In the genomic region with DNA sequence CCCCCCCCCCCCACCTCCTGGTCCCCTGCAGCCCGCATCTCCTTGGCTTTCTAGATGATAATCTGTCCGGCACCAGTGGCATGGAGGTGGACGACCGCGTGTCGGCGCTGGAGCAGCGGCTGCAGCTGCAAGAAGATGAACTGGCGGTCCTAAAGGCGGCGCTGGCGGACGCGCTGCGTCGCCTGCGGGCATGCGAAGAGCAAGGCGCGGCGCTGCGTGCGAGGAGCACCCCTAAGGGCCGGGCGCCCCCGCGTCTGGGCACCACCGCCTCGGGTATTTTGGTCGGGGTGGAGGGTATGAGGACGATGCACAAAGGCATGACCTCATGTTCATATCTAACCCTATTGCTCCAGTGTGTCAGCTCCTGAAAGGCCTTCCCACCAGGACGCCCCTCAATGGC, we compare ENCODE assay signal across 8 mouse cellular contexts. TPM values are rescaled to one million over a fixed set of nuclear protein-coding genes. Genes with fewer than 3 reads are reported as not detected.
DNase-seq lines count a peak whose midpoint lies in the region; ATAC-seq lines count a peak whose summit lies in the region.

No protein-coding gene starts in this region.

- H3K27me3 ChIP-seq in embryonic facial prominence, embryonic 12.5 days = peaks cover 61% of the 10 kb centered on the region
- H3K27me3 ChIP-seq in heart, embryonic 14.5 days (ENCODE audit: control insufficient read depth, insufficient read depth, low read length) = peaks cover 44% of the 10 kb centered on the region
- H3K27me3 ChIP-seq in kidney, embryonic 15.5 days = peaks cover 56% of the 10 kb centered on the region
- H3K27me3 ChIP-seq in liver, embryonic 15.5 days = peaks cover 72% of the 10 kb centered on the region
- peaks cover 51% of the 10 kb centered on the region for H3K27me3 ChIP-seq in stomach, embryonic 15.5 days (replicated peaks)

- peaks cover 10% of the 10 kb centered on the region; the same call in 1 of the 2 replicates for H3K9me3 ChIP-seq in embryonic facial prominence, embryonic 12.5 days
- peaks cover 3% of the 10 kb centered on the region; the same call in 1 of the 2 replicates for H3K9me3 ChIP-seq in heart, embryonic 14.5 days (ENCODE audit: control insufficient read depth, low read length)
- peaks cover 5% of the 10 kb centered on the region; the same call in 1 of the 2 replicates for H3K9me3 ChIP-seq in kidney, embryonic 15.5 days (replicated peaks)
- H3K9me3 ChIP-seq in liver, embryonic 15.5 days (replicated peaks) = 0 out of 2 replicates have a peak, but pooled peaks cover 4% of the 10 kb centered on the region
- H3K9me3 ChIP-seq in stomach, embryonic 15.5 days = no peaks in the 10 kb centered on the region

- no peak overlapping the region for H3K27ac ChIP-seq in embryonic facial prominence, embryonic 12.5 days
- no peak overlapping the region for H3K27ac ChIP-seq in heart, embryonic 14.5 days (replicated peaks in 1 of 2; ENCODE audit: control insufficient read depth in 1 of 2, insufficient read depth in 1 of 2, low read depth in 2 of 2, low read length in 2 of 2)
- H3K27ac ChIP-seq in kidney, embryonic 15.5 days = no peak overlapping the region
- no peak overlapping the region for H3K27ac ChIP-seq in liver, embryonic 15.5 days (replicated peaks)
- H3K27ac ChIP-seq in stomach, embryonic 15.5 days = no peak overlapping the region

- H3K9ac ChIP-seq in embryonic facial prominence, embryonic 12.5 days = no peak overlapping the region; the same call in 1 of the 2 replicates
- H3K9ac ChIP-seq in heart, embryonic 14.5 days (ENCODE audit: low read length) = peak overlapping the region; percentile 4; the same call in 1 of the 2 replicates
- H3K9ac ChIP-seq in kidney, embryonic 15.5 days = peak overlapping the region; percentile 7; the same call in 1 of the 2 replicates
- H3K9ac ChIP-seq in liver, embryonic 15.5 days = no peak overlapping the region
- H3K9ac ChIP-seq in stomach, embryonic 15.5 days = no peak overlapping the region

- no peaks in the 10 kb centered on the region for H3K36me3 ChIP-seq in embryonic facial prominence, embryonic 12.5 days
- H3K36me3 ChIP-seq in heart, embryonic 14.5 days (ENCODE audit: control insufficient read depth, insufficient read depth, low read length) = no peaks in the 10 kb centered on the region; the same call in 1 of the 2 replicates
- peaks cover 6% of the 10 kb centered on the region; the same call in 1 of the 2 replicates for H3K36me3 ChIP-seq in kidney, embryonic 15.5 days
- H3K36me3 ChIP-seq in liver, embryonic 15.5 days (replicated peaks) = no peaks in the 10 kb centered on the region
- H3K36me3 ChIP-seq in stomach, embryonic 15.5 days = 0 out of 2 replicates have a peak, but pooled peaks cover 2% of the 10 kb centered on the region

- under 1% methylated on average over 31 of the region's 32 CpGs for WGBS in embryonic facial prominence, embryonic 12.5 days
- WGBS in heart, embryonic 14.5 days = 0% methylated on average over 32 of the region's 32 CpGs
- WGBS in kidney, embryonic 15.5 days = under 1% methylated on average over 31 of the region's 32 CpGs
- under 1% methylated on average over 32 of the region's 32 CpGs for WGBS in liver, embryonic 15.5 days (ENCODE audit: insufficient replicate concordance)
- under 1% methylated on average over 32 of the region's 32 CpGs for WGBS in stomach, embryonic 15.5 days

- peaks cover 21% of the 10 kb centered on the region for H3K4me1 ChIP-seq in embryonic facial prominence, embryonic 12.5 days
- H3K4me1 ChIP-seq in heart, embryonic 14.5 days (ENCODE audit: control insufficient read depth in 2 of 2, insufficient read depth in 2 of 2, low read length in 2 of 2) = peaks cover 4 to 20% of the 10 kb centered on the region in 2 experiments; a peak in 3 of 4 replicates
- H3K4me1 ChIP-seq in kidney, embryonic 15.5 days = peaks cover 64% of the 10 kb centered on the region
- H3K4me1 ChIP-seq in liver, embryonic 15.5 days (replicated peaks) = peaks cover 53% of the 10 kb centered on the region
- peaks cover 30% of the 10 kb centered on the region for H3K4me1 ChIP-seq in stomach, embryonic 15.5 days

- peak overlapping the region; percentile 48 for H3K4me2 ChIP-seq in embryonic facial prominence, embryonic 12.5 days (replicated peaks)
- peak overlapping the region; percentile 53 for H3K4me2 ChIP-seq in heart, embryonic 14.5 days (ENCODE audit: low read length)
- H3K4me2 ChIP-seq in kidney, embryonic 15.5 days = peak overlapping the region; percentile 59
- H3K4me2 ChIP-seq in liver, embryonic 15.5 days = peak overlapping the region; percentile 49
- peak overlapping the region; percentile 47 for H3K4me2 ChIP-seq in stomach, embryonic 15.5 days

- ATAC-seq in embryonic facial prominence, embryonic 12.5 days (ENCODE audit: insufficient number of reproducible peaks, insufficient read depth, low FRiP score, low TSS enrichment) = no peak
- no peak for ATAC-seq in heart, embryonic 14.5 days (ENCODE audit: insufficient number of reproducible peaks, insufficient read depth, low FRiP score, low read depth)
- 0 out of 2 replicates have a peak, but pooled peaks have one; percentile 9 for ATAC-seq in kidney, embryonic 15.5 days (replicated peaks; ENCODE audit: low FRiP score)
- ATAC-seq in liver, embryonic 15.5 days (ENCODE audit: insufficient read depth) = no peak
- no peak for ATAC-seq in stomach, embryonic 15.5 days (ENCODE audit: insufficient read depth, low FRiP score, low read depth)

- peak overlapping the region; percentile 20 for H3K4me3 ChIP-seq in embryonic facial prominence, embryonic 12.5 days
- peak overlapping the region in 1 of 2 experiments; percentile 5; a peak in 1 of 4 replicates for H3K4me3 ChIP-seq in heart, embryonic 14.5 days (ENCODE audit: control insufficient read depth in 1 of 2, insufficient read depth in 1 of 2, low read depth in 1 of 2, low read length in 2 of 2)
- peak overlapping the region; percentile 29 for H3K4me3 ChIP-seq in kidney, embryonic 15.5 days (replicated peaks)
- H3K4me3 ChIP-seq in liver, embryonic 15.5 days (replicated peaks) = peak overlapping the region; percentile 15
- H3K4me3 ChIP-seq in stomach, embryonic 15.5 days (replicated peaks) = peak overlapping the region; percentile 12

- DNase-seq in urinary bladder, postnatal 25 days (ENCODE audit: low spot score) = peak; percentile 38
- DNase-seq in urinary bladder, adult 2 months (ENCODE audit: low spot score) = no peak
- DNase-seq in natural killer cell, adult 2 months (ENCODE audit: low spot score in 2 of 2) = peak; percentile 54 to 72

RNA-seq across cellular contexts. Expression of gene Eml2, which starts 3.0 kb away (rescaled TPM):
- 58.3 and 61.8 TPM in 2 replicates for polyA plus RNA-seq in urinary bladder, adult 2 months (2012; rRNA removed)
- polyA plus RNA-seq in embryonic facial prominence, embryonic 12.5 days (2016; fragmentation: Nextera tagmentation; extraction: Ambion mirVana) = 4.5 and 4.9 TPM in 2 replicates
- polyA plus RNA-seq in heart, embryonic 14.5 days (2014; fragmentation: Nextera tagmentation; extraction: Ambion mirVana) = 8.3 and 9.5 TPM in 2 replicates
- polyA plus RNA-seq in kidney, embryonic 15.5 days (2015; fragmentation: Nextera tagmentation; extraction: Ambion mirVana) = 9.5 and 16.8 TPM in 2 replicates
- 3.9 and 4.2 TPM in 2 replicates for polyA plus RNA-seq in liver, embryonic 15.5 days (2015; fragmentation: Nextera tagmentation; extraction: Ambion mirVana)
- polyA plus RNA-seq in stomach, embryonic 15.5 days (2015; fragmentation: Nextera tagmentation; extraction: Ambion mirVana) = 10.6 and 10.7 TPM in 2 replicates

RNA-seq across cellular contexts. Expression of gene Gipr, which starts 13.2 kb away (rescaled TPM):
- polyA plus RNA-seq in urinary bladder, adult 2 months (2012; rRNA removed) = 0.09 and 0.28 TPM in 2 replicates
- 0.54 and 0.84 TPM in 2 replicates for polyA plus RNA-seq in embryonic facial prominence, embryonic 12.5 days (2016; fragmentation: Nextera tagmentation; extraction: Ambion mirVana)
- 51.5 and 52.6 TPM in 2 replicates for polyA plus RNA-seq in heart, embryonic 14.5 days (2014; fragmentation: Nextera tagmentation; extraction: Ambion mirVana)
- polyA plus RNA-seq in kidney, embryonic 15.5 days (2015; fragmentation: Nextera tagmentation; extraction: Ambion mirVana) = 0.76 and 1.0 TPM in 2 replicates
- polyA plus RNA-seq in liver, embryonic 15.5 days (2015; fragmentation: Nextera tagmentation; extraction: Ambion mirVana) = 0.36 and 1.0 TPM in 2 replicates
- polyA plus RNA-seq in stomach, embryonic 15.5 days (2015; fragmentation: Nextera tagmentation; extraction: Ambion mirVana) = 2.3 and 2.9 TPM in 2 replicates

RNA-seq across cellular contexts. Expression of gene Snrpd2, which starts 29.7 kb away (rescaled TPM):
- 122 and 124 TPM in 2 replicates for polyA plus RNA-seq in urinary bladder, adult 2 months (2012; rRNA removed)
- 149 and 166 TPM in 2 replicates for polyA plus RNA-seq in embryonic facial prominence, embryonic 12.5 days (2016; fragmentation: Nextera tagmentation; extraction: Ambion mirVana)
- polyA plus RNA-seq in heart, embryonic 14.5 days (2014; fragmentation: Nextera tagmentation; extraction: Ambion mirVana) = 104 and 111 TPM in 2 replicates
- polyA plus RNA-seq in kidney, embryonic 15.5 days (2015; fragmentation: Nextera tagmentation; extraction: Ambion mirVana) = 157 and 162 TPM in 2 replicates
- 52.8 and 55.6 TPM in 2 replicates for polyA plus RNA-seq in liver, embryonic 15.5 days (2015; fragmentation: Nextera tagmentation; extraction: Ambion mirVana)
- 131 and 141 TPM in 2 replicates for polyA plus RNA-seq in stomach, embryonic 15.5 days (2015; fragmentation: Nextera tagmentation; extraction: Ambion mirVana)

RNA-seq across cellular contexts. Expression of gene Qpctl, which starts 30.1 kb away (rescaled TPM):
- polyA plus RNA-seq in urinary bladder, adult 2 months (2012; rRNA removed) = 11.1 and 13.1 TPM in 2 replicates
- polyA plus RNA-seq in embryonic facial prominence, embryonic 12.5 days (2016; fragmentation: Nextera tagmentation; extraction: Ambion mirVana) = 16.7 and 17.4 TPM in 2 replicates
- 7.0 and 7.8 TPM in 2 replicates for polyA plus RNA-seq in heart, embryonic 14.5 days (2014; fragmentation: Nextera tagmentation; extraction: Ambion mirVana)
- polyA plus RNA-seq in kidney, embryonic 15.5 days (2015; fragmentation: Nextera tagmentation; extraction: Ambion mirVana) = 13.5 and 14.4 TPM in 2 replicates
- 4.1 and 4.6 TPM in 2 replicates for polyA plus RNA-seq in liver, embryonic 15.5 days (2015; fragmentation: Nextera tagmentation; extraction: Ambion mirVana)
- polyA plus RNA-seq in stomach, embryonic 15.5 days (2015; fragmentation: Nextera tagmentation; extraction: Ambion mirVana) = 13.5 and 14.7 TPM in 2 replicates

RNA-seq across cellular contexts. Expression of gene Gpr4, which starts 33.2 kb away (rescaled TPM):
- polyA plus RNA-seq in urinary bladder, adult 2 months (2012; rRNA removed) = 13.5 and 14.3 TPM in 2 replicates
- 1.4 and 1.7 TPM in 2 replicates for polyA plus RNA-seq in embryonic facial prominence, embryonic 12.5 days (2016; fragmentation: Nextera tagmentation; extraction: Ambion mirVana)
- polyA plus RNA-seq in heart, embryonic 14.5 days (2014; fragmentation: Nextera tagmentation; extraction: Ambion mirVana) = 1.6 and 1.9 TPM in 2 replicates
- 2.7 and 3.3 TPM in 2 replicates for polyA plus RNA-seq in kidney, embryonic 15.5 days (2015; fragmentation: Nextera tagmentation; extraction: Ambion mirVana)
- 0.50 TPM in 2 replicates for polyA plus RNA-seq in liver, embryonic 15.5 days (2015; fragmentation: Nextera tagmentation; extraction: Ambion mirVana)
- 1.5 and 1.6 TPM in 2 replicates for polyA plus RNA-seq in stomach, embryonic 15.5 days (2015; fragmentation: Nextera tagmentation; extraction: Ambion mirVana)

Comparison
In these comparisons a context has a peak if more than half of its experiments do, and no peak if none do; other contexts are left out.
1. H3K9ac ChIP-seq: peak in heart, embryonic 14.5 days (single experiment) and kidney, embryonic 15.5 days (single experiment); none in embryonic facial prominence, embryonic 12.5 days (single experiment), liver, embryonic 15.5 days (single experiment) and stomach, embryonic 15.5 days (single experiment).
2. RNA of gene Gipr, which starts 13.2 kb away (polyA plus RNA-seq): 51.5 to 52.6 TPM in heart, embryonic 14.5 days; 2.3 to 2.9 TPM in stomach, embryonic 15.5 days, 0.76 to 1.0 TPM in kidney, embryonic 15.5 days, 0.54 to 0.84 TPM in embryonic facial prominence, embryonic 12.5 days, 0.36 to 1.0 TPM in liver, embryonic 15.5 days and 0.09 to 0.28 TPM in urinary bladder, adult 2 months; every median in the first group is over 10 times any median in the second.
3. Peak in every context shown above with its lines, with median percentiles within 50 percentile points of each other: H3K4me2 ChIP-seq.